Mouse (Mus musculus): Measurements from ENCODE around the gene Flnc. TPM values are rescaled to one million over a fixed set of nuclear protein-coding genes. Genes with fewer than 3 reads are reported as not detected.
A peak's percentile ranks its signal among the peaks of the same experiment; 100 is the strongest.
"Not testable (repeated sequence)": the region's sequence is repeated elsewhere in the genome, so short reads cannot be mapped to it uniquely, and the experiment has no call there.

Flnc gene
- total RNA-seq (2021) = 100 to 1,000 TPM; 420 to 954 TPM
- long read RNA-seq, experiment 1, full-length matches to known transcripts = 3 of 122 reads
- long read RNA-seq, experiment 1, partial matches to known transcripts = 117 of 122 reads
- long read RNA-seq, experiment 1, other reads (novel, unspliced or antisense) = 2 of 122 reads
- long read RNA-seq, experiment 2, full-length matches to known transcripts = 2 of 155 reads
- long read RNA-seq, experiment 2, partial matches to known transcripts = 147 of 155 reads
- long read RNA-seq, experiment 2, other reads (novel, unspliced or antisense) = 6 of 155 reads

DNA sequence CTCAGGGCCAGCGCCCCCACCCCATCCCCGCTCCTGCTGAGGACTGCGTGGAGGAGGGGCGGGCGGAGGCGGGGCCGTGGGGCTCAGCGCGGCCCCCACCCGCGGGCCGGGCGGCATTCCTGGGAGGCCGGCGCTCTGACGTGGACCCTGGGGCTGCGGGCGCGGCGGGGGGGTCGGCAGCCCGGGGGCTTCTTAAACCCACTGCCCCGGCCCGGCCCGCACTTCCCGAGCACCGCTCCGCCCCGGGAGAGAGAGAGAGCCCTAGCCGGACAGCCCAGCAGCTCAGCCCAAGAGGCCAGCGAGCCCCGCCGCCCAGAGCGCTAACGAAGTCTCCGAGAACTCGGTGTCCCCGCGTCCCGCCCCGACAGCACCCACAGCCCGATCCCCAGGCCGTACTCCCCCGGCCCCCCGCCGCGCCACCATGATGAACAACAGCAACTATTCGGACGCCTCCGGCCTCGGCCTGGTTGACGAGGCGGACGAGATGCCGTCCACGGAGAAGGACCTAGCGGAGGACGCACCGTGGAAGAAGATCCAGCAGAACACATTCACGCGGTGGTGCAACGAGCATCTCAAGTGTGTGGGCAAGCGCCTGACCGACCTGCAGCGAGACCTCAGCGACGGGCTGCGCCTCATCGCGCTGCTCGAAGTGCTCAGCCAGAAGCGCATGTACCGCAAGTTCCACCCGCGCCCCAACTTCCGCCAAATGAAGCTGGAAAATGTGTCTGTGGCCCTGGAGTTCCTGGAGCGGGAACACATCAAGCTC, at the start of gene Flnc:
Gene Flnc, plus strand, starts transcription at position 219 of the 766 bp plus-strand sequence.
- peak; percentile 71 for DNase-seq

DNA sequence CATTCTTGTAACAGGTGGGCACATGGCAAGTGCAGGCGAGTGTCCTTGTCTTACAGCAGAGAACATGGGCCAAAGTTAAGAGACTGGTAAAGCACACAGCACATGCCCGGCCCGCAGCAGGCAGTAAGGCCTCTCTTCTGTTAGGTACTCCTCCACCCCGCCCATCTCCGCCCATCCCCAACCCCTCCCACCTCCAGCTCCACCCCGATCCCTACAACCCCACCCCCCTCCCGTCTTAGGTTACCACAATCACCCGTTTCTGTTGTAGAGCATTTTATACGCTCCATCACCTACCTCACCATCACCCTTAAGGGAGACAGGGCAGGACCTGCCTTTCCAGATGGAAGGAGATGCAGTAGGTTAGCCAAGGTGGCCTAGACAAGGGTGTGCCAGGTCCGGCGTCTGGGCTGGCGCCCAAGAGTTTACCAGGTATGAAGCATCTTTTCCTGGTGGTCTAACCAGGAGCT, 45.0 kb upstream of the Flnc start, which contains the start of gene Opn1sw:
Gene Opn1sw, minus strand, starts transcription at position 417 of the 467 bp plus-strand sequence.
- DNase-seq = peak; percentile 21

DNA sequence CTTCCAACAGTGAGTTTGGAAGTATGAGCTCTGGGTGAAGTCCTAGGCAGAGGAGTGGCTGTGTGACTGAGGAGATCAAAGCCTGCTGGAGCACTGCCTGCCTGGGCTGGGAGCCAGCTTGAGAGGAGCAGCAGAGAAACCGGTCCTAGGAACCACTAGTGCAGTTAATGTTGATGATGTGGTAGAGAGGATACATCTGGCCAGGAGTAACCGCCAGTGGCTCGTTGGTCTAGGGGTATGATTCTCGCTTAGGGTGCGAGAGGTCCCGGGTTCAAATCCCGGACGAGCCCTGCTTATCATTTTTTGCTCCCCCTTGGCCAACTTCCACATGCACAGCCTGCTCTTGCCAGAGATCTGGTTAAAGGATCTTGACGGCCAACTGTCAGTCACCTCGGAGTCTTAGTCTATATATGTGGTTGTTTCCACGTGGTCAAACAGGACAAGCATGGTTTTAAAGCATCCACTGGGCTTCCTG, 44.4 kb upstream of the Flnc start:
- DNase-seq = peak; percentile 93

DNA sequence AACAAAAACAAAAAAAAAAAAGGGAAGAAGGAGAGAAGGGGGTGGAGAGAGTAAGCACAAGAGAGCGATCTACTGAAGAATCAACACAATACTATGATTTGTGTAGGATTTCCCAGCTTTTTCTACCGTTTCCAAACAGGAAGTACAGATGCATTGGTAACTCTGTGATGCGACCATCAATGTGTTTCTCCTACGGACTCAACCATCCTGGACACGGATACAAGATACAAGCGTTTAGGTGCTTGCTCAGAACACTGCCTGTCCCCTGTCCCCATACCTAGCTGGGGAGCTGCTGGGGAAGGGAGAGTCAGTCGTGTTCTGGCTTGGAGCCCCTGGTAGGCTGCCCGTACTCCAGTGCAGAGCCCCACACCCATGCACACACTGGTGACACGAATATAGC, 43.6 kb upstream of the Flnc start:
- no peak for DNase-seq

DNA sequence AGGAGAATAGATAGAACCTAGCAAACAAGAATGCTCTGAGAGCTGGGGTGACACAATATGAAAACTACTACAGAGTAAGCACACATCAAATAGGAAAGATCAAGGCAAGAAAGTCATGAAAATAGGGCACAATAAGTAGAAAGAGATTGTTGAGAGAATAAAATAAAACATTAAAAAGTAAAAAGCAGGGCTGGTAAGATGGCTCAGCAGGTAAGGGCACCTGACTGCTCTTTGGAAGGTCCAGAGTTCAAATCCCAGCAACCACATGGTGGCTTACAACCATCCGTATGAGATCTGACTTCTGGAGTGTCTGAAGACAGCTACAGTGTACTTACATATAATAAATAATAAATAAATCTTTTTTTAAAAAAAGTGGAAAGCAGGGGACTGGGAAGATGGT, 42.6 kb upstream of the Flnc start:
- not testable (repeated sequence) for DNase-seq

DNA sequence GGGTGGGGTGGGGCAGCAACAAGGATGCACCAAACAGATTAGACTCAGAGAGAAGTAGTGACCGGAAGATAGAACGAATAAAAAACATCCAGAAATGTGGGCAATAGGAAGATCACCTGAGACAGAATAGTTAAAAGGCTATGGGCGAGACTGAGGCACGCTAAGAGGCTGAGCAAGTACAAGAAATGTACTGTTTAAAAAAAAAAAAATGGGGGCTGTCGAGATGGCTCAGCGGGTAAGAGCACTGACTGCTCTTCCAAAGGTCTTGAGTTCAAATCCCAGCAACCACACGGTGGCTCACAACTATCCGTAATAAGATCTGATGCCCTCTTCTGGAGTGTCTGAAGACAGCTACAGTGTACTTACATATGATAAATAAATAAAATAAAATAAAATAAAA, 41.8 kb upstream of the Flnc start:
- DNase-seq = not testable (repeated sequence)

DNA sequence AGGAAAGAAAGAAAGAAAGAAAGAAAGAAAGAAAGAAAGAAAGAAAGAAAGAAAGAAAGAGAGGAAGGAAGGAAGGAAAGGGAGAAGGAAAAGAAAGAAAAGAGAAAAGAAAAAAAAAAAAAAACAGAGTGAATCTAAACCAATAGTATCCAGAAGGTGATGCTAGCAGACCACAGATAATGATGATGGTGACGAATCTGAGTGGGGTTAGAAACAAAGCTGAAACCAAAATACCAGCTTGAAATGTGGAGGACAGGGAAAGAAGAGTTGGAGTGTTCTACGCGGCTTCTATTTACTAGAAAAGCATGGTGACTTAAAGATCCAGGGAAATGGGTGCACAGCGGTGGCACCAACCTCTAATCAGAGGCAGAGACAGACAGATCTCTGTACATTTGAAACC, 41.3 kb upstream of the Flnc start:
- DNase-seq = no peak

DNA sequence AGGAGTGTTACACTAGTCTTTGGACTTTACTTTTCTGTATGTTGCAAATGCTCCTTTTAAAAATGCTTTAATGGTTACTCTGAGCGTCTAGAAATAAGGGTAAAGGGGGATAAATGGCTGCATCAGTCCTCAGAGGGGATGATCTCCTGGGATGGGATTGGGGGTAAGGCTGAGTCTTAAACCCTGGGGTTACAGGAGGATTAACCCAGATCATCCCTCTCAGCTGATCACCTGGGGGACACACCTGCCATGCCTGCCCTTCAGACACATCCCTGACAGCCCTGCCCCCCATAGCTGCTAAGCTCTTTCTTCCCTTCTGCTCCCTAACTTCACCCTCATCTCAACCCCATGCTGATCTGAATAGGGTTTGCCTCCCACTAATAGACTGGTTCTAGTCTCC, 38.8 kb upstream of the Flnc start:
- no peak for DNase-seq

DNA sequence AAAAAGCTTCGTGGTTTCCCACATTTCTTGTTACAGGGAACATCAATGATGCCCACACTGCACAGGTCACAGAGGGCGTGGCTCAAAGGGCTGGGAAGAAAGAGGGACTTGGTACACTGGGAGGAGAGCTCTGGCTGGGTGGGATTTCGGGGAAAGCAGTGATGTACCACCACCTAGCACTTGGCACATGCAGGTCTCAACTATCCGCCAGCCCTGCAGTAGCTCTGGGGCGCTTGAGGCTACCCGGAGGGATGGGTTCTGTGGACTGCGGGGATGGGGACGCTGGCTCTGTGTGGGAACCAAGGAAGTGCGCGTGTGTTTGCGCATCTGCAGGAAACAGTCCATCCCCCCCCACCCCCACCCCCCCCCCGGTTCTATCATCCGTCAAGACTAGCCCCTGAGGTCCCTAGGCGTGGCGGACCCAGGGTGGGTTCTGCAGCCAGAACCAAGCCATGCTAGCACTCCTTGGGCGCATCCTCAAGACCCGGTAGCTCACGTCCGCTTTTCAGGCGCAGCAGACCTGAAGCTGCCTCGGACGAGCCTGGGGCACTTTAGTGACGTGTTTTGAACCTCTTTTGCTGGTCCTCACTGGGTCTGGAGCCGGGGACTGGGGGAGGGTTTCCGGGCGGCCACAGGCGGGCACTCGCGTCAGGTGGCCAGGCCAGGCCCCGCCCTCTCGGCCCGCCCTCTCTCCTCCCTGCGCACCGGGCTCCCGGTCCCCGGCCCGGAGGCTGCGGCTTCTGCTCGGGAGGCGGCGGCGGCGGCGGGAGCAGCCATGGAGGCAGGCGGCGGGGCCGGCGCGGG, 36.9 kb upstream of the Flnc start, which contains the start of gene Ccdc136:
Gene Ccdc136, plus strand, starts transcription at position 400 of the 804 bp plus-strand sequence.
- peak; percentile 73 for DNase-seq

DNA sequence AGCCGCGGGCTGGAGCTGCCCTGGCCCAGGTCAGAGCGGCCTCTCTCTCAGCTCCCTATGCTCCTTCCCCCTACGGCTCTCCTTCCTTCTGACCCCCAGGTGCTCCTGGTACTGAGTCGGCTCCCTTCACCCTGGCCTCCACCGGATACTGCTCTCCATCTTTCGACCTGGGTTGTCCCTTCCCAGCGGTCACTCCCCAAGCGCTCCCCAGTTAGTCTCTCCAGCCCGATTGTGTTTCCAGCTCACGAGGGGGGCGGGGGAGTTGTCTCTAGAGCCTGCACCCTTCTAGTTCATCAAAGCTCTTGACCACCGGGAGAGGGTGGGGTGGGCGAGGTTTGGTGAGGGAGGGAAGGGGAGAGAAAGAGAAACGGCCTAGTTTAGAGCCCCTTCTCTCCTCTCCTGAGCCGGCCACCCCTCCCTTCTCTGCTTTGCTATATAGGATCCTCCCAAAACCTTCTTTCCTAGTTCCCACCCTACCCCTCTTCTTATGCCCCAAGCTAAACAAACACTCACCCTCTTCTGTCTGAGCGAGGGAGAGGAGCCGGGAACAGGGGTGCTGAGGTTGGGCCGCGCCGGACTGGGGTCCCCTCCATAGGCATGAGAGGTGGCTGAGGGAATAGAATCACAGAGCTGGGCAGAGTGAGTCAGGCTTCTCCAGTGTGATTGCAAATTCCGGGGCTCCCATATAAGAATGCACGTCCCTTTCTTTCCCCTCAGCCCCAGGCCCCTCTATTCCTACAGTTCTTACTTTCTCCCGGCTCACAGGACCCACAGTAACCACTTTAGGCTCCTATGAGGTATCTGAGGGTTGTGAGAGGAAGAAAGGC, 36.1 kb upstream of the Flnc start:
- no peak for DNase-seq

DNA sequence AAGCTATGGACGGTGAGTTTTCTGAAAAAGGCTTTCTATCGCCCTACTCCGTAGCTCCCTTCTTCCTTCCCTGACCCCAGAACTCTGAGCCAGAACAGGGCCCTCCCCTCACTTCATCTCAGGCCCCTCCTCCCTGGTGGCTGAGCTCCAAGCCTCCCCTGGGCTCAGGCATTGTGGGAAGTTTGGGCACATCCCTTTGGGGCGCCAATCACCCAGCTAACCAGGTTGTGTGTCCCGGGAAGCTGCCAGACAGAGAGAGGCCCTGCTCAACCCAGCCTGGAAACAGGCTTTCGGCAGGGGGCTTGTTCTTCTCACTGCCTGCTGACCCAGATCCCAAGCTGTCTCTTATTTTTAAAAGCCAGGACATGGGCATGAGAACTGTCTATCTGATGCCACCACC, 35.5 kb upstream of the Flnc start:
- no peak for DNase-seq

DNA sequence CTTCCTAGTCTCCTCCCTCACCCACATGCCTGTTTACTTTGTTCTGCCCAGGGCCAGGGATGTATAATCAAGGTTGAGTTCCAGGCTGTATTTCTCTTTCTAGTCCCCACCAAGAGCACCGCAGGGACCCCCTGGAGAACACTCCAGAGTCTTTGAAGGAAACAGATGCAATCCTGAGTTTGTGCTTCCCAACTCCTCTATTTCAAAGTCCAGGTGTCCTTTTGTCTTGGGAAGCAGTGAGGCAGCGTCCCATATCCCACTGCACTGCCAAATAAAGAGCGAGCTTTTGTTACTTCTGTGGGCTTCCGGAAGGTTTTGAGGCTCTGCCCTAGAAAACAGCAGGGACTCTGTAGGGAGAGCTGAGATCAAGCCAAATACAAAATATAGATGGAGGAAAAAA, 33.2 kb upstream of the Flnc start:
- DNase-seq = no peak

DNA sequence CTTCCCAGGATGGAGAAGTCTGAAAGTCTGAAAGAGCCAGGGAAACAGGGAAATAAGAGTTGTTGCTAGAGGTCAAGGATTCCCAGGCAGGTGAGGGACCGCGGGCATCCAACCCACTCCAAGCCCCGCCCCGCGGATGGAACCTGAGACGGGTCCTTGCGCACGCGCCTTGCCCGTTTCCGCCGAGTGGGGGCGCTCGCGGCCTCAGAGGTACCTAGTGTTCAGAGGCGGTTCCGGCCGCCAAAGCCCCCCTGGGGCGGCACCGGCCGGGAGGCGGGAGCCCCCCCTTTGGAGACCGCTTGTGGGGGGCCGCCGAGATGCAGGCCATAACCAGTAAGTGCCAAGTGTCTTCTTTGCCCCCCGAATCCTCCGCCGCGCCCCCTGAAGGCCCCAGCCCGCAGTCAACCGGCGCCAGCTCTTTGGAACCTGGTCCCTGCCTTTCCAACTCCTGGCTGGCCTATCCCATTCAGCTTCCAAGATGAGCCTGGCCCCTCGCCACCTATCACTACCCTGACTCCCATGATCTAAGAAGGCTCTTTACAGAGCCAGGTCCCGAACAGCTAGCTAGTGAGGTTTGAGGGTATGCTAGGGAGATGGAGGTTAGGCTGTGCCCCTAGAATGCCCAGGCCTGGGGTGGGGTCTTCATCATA, 30.2 kb upstream of the Flnc start:
- DNase-seq = no peak

DNA sequence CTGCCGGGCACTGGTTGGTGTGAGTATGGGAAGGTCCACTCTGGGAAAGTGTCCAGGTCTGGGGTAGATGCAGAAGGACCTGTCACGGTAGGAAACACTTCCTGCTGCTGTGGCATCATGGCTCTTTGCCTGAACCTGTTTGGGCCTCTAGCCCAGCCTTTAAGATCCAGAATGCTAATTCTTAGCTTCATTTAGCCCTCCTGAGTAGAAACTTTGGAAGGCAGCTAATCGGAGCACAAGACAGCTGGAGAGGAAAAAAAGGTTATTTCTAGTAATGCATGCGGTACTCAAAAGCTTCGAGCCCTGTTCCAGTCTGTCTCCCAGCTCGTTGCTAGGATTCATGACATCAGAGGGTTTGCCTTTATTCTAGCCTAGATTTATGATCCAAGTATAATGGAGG, 26.6 kb upstream of the Flnc start:
- no peak for DNase-seq

DNA sequence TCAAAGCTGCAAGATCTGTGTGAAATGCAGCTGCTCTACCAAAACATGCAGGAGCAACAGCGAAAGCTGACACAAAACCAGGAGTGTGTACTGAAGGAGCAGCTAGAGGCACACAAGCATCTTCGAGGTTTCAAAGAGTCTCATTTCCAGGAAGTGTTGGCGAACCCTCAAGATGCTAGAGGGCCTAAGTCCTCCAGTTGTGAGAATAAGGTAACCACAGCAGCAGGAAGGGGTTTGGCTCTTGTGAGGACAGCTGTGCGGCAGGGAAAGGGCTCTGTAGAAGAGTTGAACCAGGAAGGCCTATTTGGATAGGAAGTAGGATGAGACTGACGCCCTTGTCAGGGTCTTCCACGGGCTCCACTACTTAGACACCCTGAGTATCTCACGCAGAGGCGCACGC, 17.6 kb upstream of the Flnc start:
- no peak for DNase-seq

DNA sequence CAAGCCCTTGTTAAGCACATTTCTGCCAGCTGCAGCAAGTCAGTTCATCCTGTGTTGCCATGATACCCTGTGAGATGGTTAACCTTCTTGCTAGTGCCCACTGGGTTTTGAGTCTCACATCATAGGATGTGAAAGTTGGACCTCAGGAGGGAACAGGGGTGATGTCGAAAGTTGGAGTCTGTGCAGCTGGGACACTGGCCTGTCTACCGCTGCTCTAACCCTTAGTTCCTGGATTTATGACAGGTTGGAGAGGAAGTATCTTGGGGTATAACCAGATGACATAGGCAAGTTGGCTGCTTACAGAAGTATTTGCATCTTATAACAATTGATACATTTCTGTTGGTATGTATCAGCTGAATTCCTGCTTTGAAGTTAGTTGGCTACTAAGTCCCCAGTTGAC, 12.5 kb upstream of the Flnc start:
- DNase-seq = no peak

DNA sequence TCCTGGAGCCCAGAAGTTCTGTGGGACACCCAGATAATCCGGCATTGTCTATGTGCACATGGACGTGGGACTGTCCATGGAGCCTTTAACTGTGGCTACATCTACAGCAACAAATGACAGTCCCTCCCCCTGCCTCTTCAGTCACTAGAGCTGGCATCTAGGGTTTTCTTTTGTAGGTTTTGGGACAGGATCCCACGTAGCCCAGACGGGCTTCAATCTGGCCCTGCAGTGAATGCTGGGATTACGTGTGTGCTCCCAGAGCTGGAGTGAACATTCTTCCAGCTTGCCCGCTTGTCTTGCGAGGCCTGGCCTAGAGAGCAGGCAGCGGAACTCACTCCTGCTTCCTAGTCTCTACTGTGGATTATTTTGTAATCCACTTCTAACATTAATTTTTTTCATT, 7.9 kb upstream of the Flnc start:
- no peak for DNase-seq

DNA sequence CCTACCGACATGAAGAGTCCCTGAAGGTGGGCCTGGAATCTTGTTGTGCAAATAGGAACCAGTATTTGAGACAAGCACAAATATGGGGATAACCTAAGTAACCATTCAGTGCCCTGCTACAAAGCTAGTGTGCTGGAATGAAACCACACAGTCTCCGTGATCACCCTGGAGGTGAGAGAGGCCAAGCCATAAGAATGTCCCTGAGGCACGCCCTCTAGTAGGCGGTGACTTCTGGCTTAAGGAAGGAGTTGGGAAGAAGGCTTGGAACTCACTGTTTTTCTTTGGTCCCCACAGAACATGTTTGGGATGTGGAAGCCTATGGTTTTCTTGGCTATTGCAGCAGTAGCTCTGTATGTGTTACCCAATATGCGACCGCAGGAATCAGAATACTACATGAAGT, 6.7 kb upstream of the Flnc start:
- DNase-seq = no peak

DNA sequence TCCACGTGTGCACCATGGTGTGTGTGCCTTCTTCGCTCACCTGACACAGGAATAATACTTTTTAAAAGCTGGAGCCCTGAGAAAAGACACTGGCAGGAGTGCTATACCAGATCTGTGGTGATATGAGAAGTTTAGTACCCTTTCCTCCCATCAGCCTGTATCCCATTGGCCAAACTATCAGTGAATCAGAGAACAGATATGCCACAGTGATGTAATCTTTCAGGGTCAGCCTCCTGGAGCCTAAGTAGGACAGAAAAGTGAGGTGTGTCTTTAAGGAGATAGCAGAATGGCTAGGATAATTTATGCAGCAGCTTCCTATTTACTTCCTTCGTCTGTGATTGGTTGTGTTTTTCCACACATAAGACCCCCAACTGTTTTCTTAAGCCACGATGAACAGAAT, 4.9 kb upstream of the Flnc start:
- no peak for DNase-seq

DNA sequence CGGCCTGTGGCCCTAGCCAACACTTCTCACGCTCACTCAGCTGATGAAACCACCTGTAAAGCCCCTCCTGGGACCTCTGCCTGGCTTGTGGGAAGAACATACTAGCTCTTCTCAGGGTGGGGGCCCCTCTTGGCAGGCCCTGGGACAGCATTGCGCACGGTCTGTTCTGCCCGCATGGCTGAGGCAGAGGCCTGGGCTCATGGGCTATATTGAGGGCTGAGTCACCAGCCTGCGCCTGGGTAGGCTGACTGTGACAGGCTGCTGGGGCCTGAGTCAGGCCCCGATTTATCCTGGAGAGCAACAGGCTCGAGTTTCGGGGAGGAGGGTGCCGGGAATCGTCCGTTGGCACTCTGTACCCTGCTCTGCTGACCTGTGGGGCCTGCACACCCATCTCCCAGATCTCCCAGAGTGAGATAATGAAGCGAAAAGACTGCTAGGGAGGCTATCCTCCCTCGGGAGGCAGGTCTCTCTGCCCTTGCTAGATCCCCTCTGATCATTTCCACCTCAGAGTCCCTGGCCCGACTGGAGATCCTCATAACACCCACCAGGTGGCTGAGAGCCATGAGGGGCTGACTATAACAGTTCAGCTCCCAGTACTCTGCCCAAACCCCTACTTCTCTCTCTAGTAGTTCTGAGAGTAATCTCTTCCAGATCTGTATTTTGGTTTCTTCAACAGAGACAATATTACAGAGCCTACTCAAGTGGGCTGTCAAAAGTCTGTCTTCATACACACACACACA, 2.2 kb upstream of the Flnc start:
- peak; percentile 83 for DNase-seq

Measured in gastrocnemius, postnatal 25 days (tissue).